Mouse (Mus musculus): ENCODE results near the gene March5. TPM values are rescaled to one million over a fixed set of nuclear protein-coding genes. Genes with fewer than 3 reads are reported as not detected.

The March5 gene
- polyA plus RNA-seq, 1 experiment from 2014 or later = 44.9 TPM

GRCm38 (mm10) chr19:37248199-37248598 is 40.9 kb downstream of the March5 start:
- Histone ChIP-seq H3K27me3 (replicated peaks; ENCODE audit: control insufficient read depth, insufficient read depth, low read length) (no peaks in the 10 kb centered on the region), H3K4me1 (replicated peaks; ENCODE audit: control insufficient read depth, insufficient read depth, low read length) (no peaks in the 10 kb centered on the region), H3K27ac (ENCODE audit: low read depth, low read length) (no peak overlapping the region), H3K9ac (ENCODE audit: low read depth, low read length) (no peak overlapping the region), H3K4me3 (ENCODE audit: low read depth, low read length) (no peak overlapping the region), H3K36me3 (ENCODE audit: control insufficient read depth, insufficient read depth) (no peaks in the 10 kb centered on the region), H3K4me2 (replicated peaks; ENCODE audit: low read depth) (no peak overlapping the region), H3K9me3 (ENCODE audit: control insufficient read depth) (no peaks in the 10 kb centered on the region)
- no peak for ATAC-seq
- no peak for TF ChIP-seq CTCF (IDR thresholded peaks at IDR 0.05; ENCODE audit: low read depth)
- WGBS = 77% methylated on average over 3 of the region's 3 CpGs

- ATAC-seq = no peak
- Histone ChIP-seq H3K9me3 (ENCODE audit: control insufficient read depth) (no peaks in the 10 kb centered on the region), H3K36me3 (ENCODE audit: control insufficient read depth, insufficient read depth) (no peaks in the 10 kb centered on the region), H3K9ac (ENCODE audit: low read depth, low read length) (no peak overlapping the region), H3K27me3 (replicated peaks; ENCODE audit: control insufficient read depth, insufficient read depth, low read length) (no peaks in the 10 kb centered on the region), H3K4me2 (replicated peaks; ENCODE audit: low read depth) (no peak overlapping the region), H3K4me3 (ENCODE audit: low read depth, low read length) (no peak overlapping the region), H3K27ac (ENCODE audit: low read depth, low read length) (no peak overlapping the region), H3K4me1 (replicated peaks; ENCODE audit: control insufficient read depth, insufficient read depth, low read length) (no peaks in the 10 kb centered on the region)
- TF ChIP-seq CTCF (IDR thresholded peaks at IDR 0.05; ENCODE audit: low read depth) = no peak
- WGBS = 63% methylated on average over 6 of the region's 6 CpGs
These were observed 44.8 kb downstream of the March5 start for GRCm38 (mm10) chr19:37252104-37252503.

GRCm38 (mm10) chr19:37255321-37255720 is 48.0 kb downstream of the March5 start:
- Histone ChIP-seq H3K27me3 (replicated peaks; ENCODE audit: control insufficient read depth, insufficient read depth, low read length) (no peaks in the 10 kb centered on the region), H3K9ac (ENCODE audit: low read depth, low read length) (no peak overlapping the region), H3K36me3 (ENCODE audit: control insufficient read depth, insufficient read depth) (no peaks in the 10 kb centered on the region), H3K4me1 (replicated peaks; ENCODE audit: control insufficient read depth, insufficient read depth, low read length) (no peaks in the 10 kb centered on the region), H3K9me3 (ENCODE audit: control insufficient read depth) (no peaks in the 10 kb centered on the region), H3K4me3 (ENCODE audit: low read depth, low read length) (no peak overlapping the region), H3K4me2 (replicated peaks; ENCODE audit: low read depth) (no peak overlapping the region), H3K27ac (ENCODE audit: low read depth, low read length) (no peak overlapping the region)
- no peak for TF ChIP-seq CTCF (IDR thresholded peaks at IDR 0.05; ENCODE audit: low read depth)
- WGBS = 86% methylated on average over 9 of the region's 9 CpGs
- no peak for ATAC-seq

GRCm38 (mm10) chr19:37262389-37262788 is 55.0 kb downstream of the March5 start:
- Histone ChIP-seq H3K27ac (ENCODE audit: low read depth, low read length) (no peak overlapping the region), H3K4me1 (replicated peaks; ENCODE audit: control insufficient read depth, insufficient read depth, low read length) (no peaks in the 10 kb centered on the region), H3K9ac (ENCODE audit: low read depth, low read length) (no peak overlapping the region), H3K4me3 (ENCODE audit: low read depth, low read length) (no peak overlapping the region), H3K9me3 (ENCODE audit: control insufficient read depth) (no peaks in the 10 kb centered on the region), H3K4me2 (replicated peaks; ENCODE audit: low read depth) (no peak overlapping the region), H3K36me3 (ENCODE audit: control insufficient read depth, insufficient read depth) (no peaks in the 10 kb centered on the region), H3K27me3 (replicated peaks; ENCODE audit: control insufficient read depth, insufficient read depth, low read length) (no peaks in the 10 kb centered on the region)
- 23% methylated on average over 4 of the region's 4 CpGs for WGBS
- TF ChIP-seq CTCF (IDR thresholded peaks at IDR 0.05; ENCODE audit: low read depth) = no peak
- ATAC-seq = no peak

GRCm38 (mm10) chr19:37263566-37263942 is 56.2 kb downstream of the March5 start:
- Histone ChIP-seq H3K9me3 (ENCODE audit: control insufficient read depth) (no peaks in the 10 kb centered on the region), H3K4me1 (replicated peaks; ENCODE audit: control insufficient read depth, insufficient read depth, low read length) (no peaks in the 10 kb centered on the region), H3K27ac (ENCODE audit: low read depth, low read length) (no peak overlapping the region), H3K36me3 (ENCODE audit: control insufficient read depth, insufficient read depth) (no peaks in the 10 kb centered on the region; the same call in 1 of the 2 replicates), H3K4me3 (ENCODE audit: low read depth, low read length) (no peak overlapping the region), H3K4me2 (replicated peaks; ENCODE audit: low read depth) (no peak overlapping the region), H3K9ac (ENCODE audit: low read depth, low read length) (no peak overlapping the region), H3K27me3 (replicated peaks; ENCODE audit: control insufficient read depth, insufficient read depth, low read length) (no peaks in the 10 kb centered on the region)
- no peak for ATAC-seq
- TF ChIP-seq CTCF (IDR thresholded peaks at IDR 0.05; ENCODE audit: low read depth) = no peak
- WGBS = 66% methylated on average over 8 of the region's 8 CpGs

- Histone ChIP-seq H3K4me3 (ENCODE audit: low read depth, low read length) (no peak overlapping the region), H3K27me3 (replicated peaks; ENCODE audit: control insufficient read depth, insufficient read depth, low read length) (no peaks in the 10 kb centered on the region), H3K9me3 (ENCODE audit: control insufficient read depth) (no peaks in the 10 kb centered on the region), H3K4me2 (replicated peaks; ENCODE audit: low read depth) (no peak overlapping the region), H3K27ac (ENCODE audit: low read depth, low read length) (no peak overlapping the region), H3K4me1 (replicated peaks; ENCODE audit: control insufficient read depth, insufficient read depth, low read length) (no peaks in the 10 kb centered on the region), H3K9ac (ENCODE audit: low read depth, low read length) (no peak overlapping the region), H3K36me3 (ENCODE audit: control insufficient read depth, insufficient read depth) (peaks cover 7% of the 10 kb centered on the region; the same call in 1 of the 2 replicates)
- 62% methylated on average over 23 of the region's 23 CpGs for WGBS
- TF ChIP-seq CTCF (IDR thresholded peaks at IDR 0.05; ENCODE audit: low read depth) = no peak
- ATAC-seq = no peak
These were observed 56.9 kb downstream of the March5 start for GRCm38 (mm10) chr19:37263943-37264897.

Data from intestine, postnatal 0 days (tissue).